Mouse (Mus musculus) limb, embryonic 11.5 days (tissue): ENCODE data around the gene Slc50a1. TPM values are rescaled to one million over a fixed set of nuclear protein-coding genes. Genes with fewer than 3 reads are reported as not detected.

Source experiments
- ATAC-seq: fragments of 200-750 bp; cut with Nextera tagmentation; 2 replicates; pipeline ENCODE4 v1.8.0; 2017; ENCODE audit warnings: low read depth; ENCODE audit not compliant: insufficient number of reproducible peaks, low FRiP score, low TSS enrichment
- DNase-seq: peaks from one replicate; pipeline ENCODE4 v3.0.0-alpha.2; 2015; ENCODE audit warnings: low spot score
- H3K27ac ChIP-seq: fragments of 300-500 bp; sonication (generic); replicated peaks from 2 replicates; pipeline ENCODE4 v1.5.1; 2014; ENCODE audit warnings: low read depth, mild to moderate bottlenecking, low read length
- H3K27me3 ChIP-seq: fragments of 300-500 bp; sonication (generic); 2 replicates; pipeline ENCODE4 v1.6.1; 2014; ENCODE audit warnings: mild to moderate bottlenecking, low read length, mixed read lengths; ENCODE audit not compliant: control insufficient read depth, insufficient read depth
- H3K36me3 ChIP-seq: fragments of 300-500 bp; sonication (generic); 2 replicates; pipeline ENCODE4 v1.6.1; 2014; ENCODE audit warnings: mild to moderate bottlenecking, low read length, moderate library complexity, mixed read lengths; ENCODE audit not compliant: control insufficient read depth, insufficient read depth
- H3K4me1 ChIP-seq: fragments of 300-500 bp; sonication (generic); 2 replicates; pipeline ENCODE4 v1.6.1; 2014; ENCODE audit warnings: low read length, mixed read lengths; ENCODE audit not compliant: control insufficient read depth, insufficient read depth
- H3K4me2 ChIP-seq: fragments of 300-500 bp; sonication (generic); 2 replicates; pipeline ENCODE4 v1.6.1; 2014; ENCODE audit warnings: low read depth, mild to moderate bottlenecking, moderate library complexity; ENCODE audit not compliant: severe bottlenecking
- H3K4me3 ChIP-seq: fragments of 300-500 bp; sonication (generic); 2 replicates; pipeline ENCODE4 v1.5.1; 2014; ENCODE audit warnings: low read depth, low read length
- H3K9ac ChIP-seq: fragments of 300-500 bp; sonication (generic); 2 replicates; pipeline ENCODE4 v1.6.1; 2014; ENCODE audit warnings: mild to moderate bottlenecking, low read length
- H3K9me3 ChIP-seq: fragments of 300-500 bp; sonication (generic); 2 replicates; pipeline ENCODE4 v1.6.1; 2016; ENCODE audit warnings: low read length; ENCODE audit not compliant: control insufficient read depth
- WGBS: fragments of 180-500 bp; shearing (Covaris S2); extraction: QIAGEN DNeasy Blood & Tissue Kit; methylation state at CpG from one replicate; pipeline ENCODE4 v1.1.7; 2014; 5-methylcytosine and 5-hydroxymethylcytosine counted together
- polyA plus RNA-seq: library from polyadenylated mRNA; unstranded; fragments of >200 nt; fragmentation: Nextera tagmentation; extraction: Ambion mirVana; gene quantifications from 2 replicates; pipeline ENCODE4 v1.2.1, GENCODE M21; 2014

Slc50a1 gene
- polyA plus RNA-seq, 1 experiment from 2014 or later: 46.4 TPM

DNA sequence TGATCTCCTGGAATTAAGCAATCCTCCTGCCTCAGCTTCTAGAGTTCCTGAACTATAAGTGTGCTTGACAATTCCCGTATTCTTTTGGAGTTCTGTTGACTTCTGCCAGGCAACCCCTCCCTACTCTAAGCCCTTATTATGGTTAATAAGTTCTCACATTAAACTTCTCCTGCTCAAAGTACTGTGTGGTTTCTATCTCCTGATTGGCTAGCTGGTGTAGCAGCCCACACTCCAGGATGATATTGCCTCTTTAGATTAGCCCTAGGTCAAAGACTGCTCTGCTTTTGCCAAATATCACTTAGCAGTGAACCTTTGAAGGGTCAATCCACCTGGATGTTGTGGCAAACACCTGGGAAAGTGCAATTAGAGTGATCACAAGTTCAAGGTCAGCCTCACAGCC is 29.7 kb upstream of the Slc50a1 start:
- H3K4me1 ChIP-seq: no peaks in the 10 kb centered on the region
- WGBS: 64% methylated on average over 1 of the region's 1 CpGs
- peak overlapping the region; percentile 46; the same call in 1 of the 2 replicates for H3K4me2 ChIP-seq
- H3K9me3 ChIP-seq: no peaks in the 10 kb centered on the region
- ATAC-seq: no peak
- H3K4me3 ChIP-seq: no peak overlapping the region
- DNase-seq: no peak
- H3K27me3 ChIP-seq: no peaks in the 10 kb centered on the region
- H3K36me3 ChIP-seq: no peaks in the 10 kb centered on the region
- H3K27ac ChIP-seq: no peak overlapping the region
- H3K9ac ChIP-seq: no peak overlapping the region; the same call in 1 of the 2 replicates

DNA sequence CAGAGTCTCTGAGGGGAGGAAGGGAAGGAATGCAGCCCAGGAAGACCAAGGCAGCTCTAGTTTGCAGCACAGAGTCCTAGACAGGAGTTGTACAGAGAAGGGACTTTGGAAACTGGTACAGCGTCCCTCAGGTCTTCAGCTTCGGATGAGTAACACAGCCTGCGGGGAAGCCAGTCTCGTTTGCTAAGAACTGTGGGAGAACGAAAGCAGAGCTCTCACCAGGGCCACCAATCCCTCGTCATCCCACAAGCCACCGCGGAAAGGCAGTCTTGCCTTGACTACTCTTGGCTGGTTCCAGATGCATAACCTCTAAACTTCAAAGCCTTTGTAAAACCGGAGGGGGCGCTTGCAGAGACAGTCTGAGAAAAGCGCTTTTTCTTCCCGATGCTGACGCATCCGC is 29.1 kb upstream of the Slc50a1 start:
- no peak overlapping the region for H3K4me3 ChIP-seq
- peak overlapping the region; percentile 38 for H3K9ac ChIP-seq
- no peak for ATAC-seq

DNA sequence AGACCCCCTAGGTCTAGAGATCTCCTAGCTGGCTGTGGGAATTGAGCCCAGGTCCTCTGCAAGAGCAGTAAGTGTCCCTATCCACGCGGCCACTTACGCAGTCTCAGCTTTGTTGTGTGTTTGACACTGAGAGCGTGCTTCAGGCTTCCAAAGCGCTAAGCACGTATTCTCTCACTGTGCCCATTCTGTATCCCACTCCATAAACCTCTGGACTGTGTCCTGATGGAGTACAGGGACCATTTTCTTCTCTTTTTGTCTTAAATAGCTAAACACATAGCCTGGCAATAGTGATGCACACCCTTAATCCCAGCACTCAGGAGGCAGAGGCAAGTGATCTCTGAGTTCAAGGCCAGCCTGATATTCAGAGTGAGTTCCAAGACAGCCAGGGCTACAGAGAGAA is 28.5 kb upstream of the Slc50a1 start:
- DNase-seq (no peak), ATAC-seq (no peak)
- no peak overlapping the region for H3K27ac ChIP-seq
- 84% methylated on average over 6 of the region's 6 CpGs for WGBS
- H3K4me2 ChIP-seq: no peak overlapping the region
- no peak overlapping the region for H3K4me3 ChIP-seq
- H3K4me1 ChIP-seq: no peaks in the 10 kb centered on the region
- H3K36me3 ChIP-seq: no peaks in the 10 kb centered on the region
- no peaks in the 10 kb centered on the region for H3K27me3 ChIP-seq
- no peaks in the 10 kb centered on the region for H3K9me3 ChIP-seq
- H3K9ac ChIP-seq: no peak overlapping the region

More for the DNA sequence above, 29.1 kb upstream of the Slc50a1 start:
- Histone ChIP-seq H3K36me3 (no peaks in the 10 kb centered on the region), H3K9me3 (no peaks in the 10 kb centered on the region), H3K27me3 (no peaks in the 10 kb centered on the region), H3K4me2 (peak overlapping the region; percentile 46), H3K4me1 (no peaks in the 10 kb centered on the region), H3K27ac (no peak overlapping the region)
- 3% methylated on average over 14 of the region's 14 CpGs for WGBS
- peak; percentile 69 for DNase-seq

DNA sequence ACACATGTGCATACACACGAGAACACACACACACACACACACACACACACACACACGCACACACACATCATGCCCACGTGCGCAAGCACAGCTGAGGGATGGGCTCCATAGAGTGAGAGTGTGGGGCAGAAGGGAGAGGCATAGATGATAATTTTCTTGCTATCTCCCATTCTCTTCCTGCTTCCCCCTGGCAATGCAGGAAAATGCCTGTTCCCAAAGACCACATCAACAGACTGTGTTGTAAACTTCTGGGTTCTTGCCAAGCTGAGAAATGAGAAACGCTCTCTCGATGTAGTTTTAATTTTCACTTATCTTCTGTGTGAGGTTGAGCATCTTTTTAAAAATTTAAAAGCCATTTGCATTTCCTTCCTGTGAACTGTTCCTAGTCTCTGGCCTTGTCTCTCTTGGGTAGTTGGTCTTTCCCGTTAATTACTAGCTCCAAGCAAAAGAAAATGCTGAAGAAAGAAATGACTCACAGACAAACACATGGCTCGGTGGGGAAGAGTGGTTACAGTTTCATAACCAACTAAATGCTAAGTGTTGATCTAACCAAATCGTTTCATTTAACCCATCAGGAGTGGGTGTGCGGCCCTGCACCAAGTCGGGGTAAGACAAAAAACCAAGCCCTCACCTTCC is 26.5 kb upstream of the Slc50a1 start:
- no peak overlapping the region for H3K4me3 ChIP-seq
- no peaks in the 10 kb centered on the region for H3K9me3 ChIP-seq
- no peak for ATAC-seq
- H3K9ac ChIP-seq: no peak overlapping the region
- no peaks in the 10 kb centered on the region for H3K36me3 ChIP-seq
- H3K4me1 ChIP-seq: no peaks in the 10 kb centered on the region
- H3K27ac ChIP-seq: no peak overlapping the region
- DNase-seq: no peak
- H3K27me3 ChIP-seq: no peaks in the 10 kb centered on the region
- H3K4me2 ChIP-seq: no peak overlapping the region
- WGBS: 86% methylated on average over 11 of the region's 11 CpGs

DNA sequence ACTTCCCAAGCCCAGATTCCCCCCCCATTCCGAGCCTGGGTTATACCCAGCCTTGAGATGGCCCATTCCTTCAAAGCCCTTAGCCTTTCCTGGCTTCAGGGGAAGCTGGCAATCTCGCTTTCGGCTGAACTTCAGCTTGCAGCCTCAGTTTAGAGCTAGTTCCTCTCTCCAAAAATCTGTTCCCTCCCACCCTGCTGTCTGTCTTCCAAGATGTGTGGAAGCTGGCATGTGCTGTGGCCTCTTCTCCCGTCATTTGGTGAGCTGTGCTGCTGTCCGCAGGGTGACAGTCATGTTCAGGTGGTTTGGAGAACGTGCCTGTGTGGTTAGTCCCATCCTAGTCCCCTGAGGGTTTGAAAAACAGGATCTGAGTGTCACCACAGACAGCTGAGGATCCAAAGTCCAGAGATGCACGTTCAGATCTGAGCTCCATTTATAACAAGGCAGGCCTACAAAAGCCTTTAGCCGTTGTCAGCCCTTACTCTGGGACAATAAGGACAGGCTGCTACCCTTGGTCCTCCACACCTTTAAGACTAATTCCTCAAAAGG is 25.4 kb upstream of the Slc50a1 start:
- Histone ChIP-seq H3K4me3 (no peak overlapping the region), H3K36me3 (no peaks in the 10 kb centered on the region), H3K27me3 (no peaks in the 10 kb centered on the region), H3K4me1 (no peaks in the 10 kb centered on the region), H3K9ac (no peak overlapping the region), H3K9me3 (no peaks in the 10 kb centered on the region), H3K4me2 (no peak overlapping the region), H3K27ac (no peak overlapping the region)
- ATAC-seq (no peak), DNase-seq (no peak)
- 86% methylated on average over 8 of the region's 8 CpGs for WGBS

- Histone ChIP-seq H3K4me2 (no peak overlapping the region), H3K27me3 (no peaks in the 10 kb centered on the region), H3K4me3 (no peak overlapping the region), H3K36me3 (no peaks in the 10 kb centered on the region), H3K27ac (no peak overlapping the region), H3K4me1 (no peaks in the 10 kb centered on the region), H3K9me3 (no peaks in the 10 kb centered on the region), H3K9ac (no peak overlapping the region)
- DNase-seq (no peak), ATAC-seq (no peak)
- WGBS: 82% methylated on average over 5 of the region's 5 CpGs
Observed at GRCm38 (mm10) chr3:89294195-89294594, 23.8 kb upstream of the Slc50a1 start.

GRCm38 (mm10) chr3:89293247-89293918 is 23.0 kb upstream of the Slc50a1 start:
- H3K27ac ChIP-seq: no peak overlapping the region
- DNase-seq: no peak
- H3K9me3 ChIP-seq: no peaks in the 10 kb centered on the region
- H3K4me1 ChIP-seq: no peaks in the 10 kb centered on the region
- no peak for ATAC-seq
- H3K4me3 ChIP-seq: no peak overlapping the region
- no peak overlapping the region for H3K9ac ChIP-seq
- H3K27me3 ChIP-seq: no peaks in the 10 kb centered on the region
- no peaks in the 10 kb centered on the region for H3K36me3 ChIP-seq
- no peak overlapping the region for H3K4me2 ChIP-seq
- 92% methylated on average over 11 of the region's 11 CpGs for WGBS

DNA sequence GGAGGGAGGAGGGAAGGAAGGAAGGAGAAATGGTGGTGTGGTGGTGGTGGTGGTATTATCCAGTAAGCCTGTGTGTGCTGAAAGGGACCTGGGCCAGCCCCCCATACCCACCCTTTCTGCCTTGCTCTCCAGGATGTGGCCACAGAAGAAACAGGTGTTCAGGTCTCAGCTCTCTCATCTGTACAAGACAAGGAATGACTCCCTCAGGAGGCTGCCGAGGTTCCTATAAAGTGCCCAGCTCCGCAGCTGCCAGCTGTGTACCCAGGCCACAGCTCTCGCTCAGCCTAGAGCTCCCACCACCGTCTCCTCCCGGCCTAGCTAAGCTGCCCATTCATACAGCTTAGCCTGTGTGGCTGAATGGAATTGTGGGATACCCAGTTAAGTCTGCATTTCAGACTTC is 21.9 kb upstream of the Slc50a1 start:
- H3K9me3 ChIP-seq: no peaks in the 10 kb centered on the region
- ATAC-seq (no peak), DNase-seq (no peak)
- H3K4me1 ChIP-seq: no peaks in the 10 kb centered on the region
- no peak overlapping the region for H3K9ac ChIP-seq
- no peak overlapping the region for H3K27ac ChIP-seq
- H3K4me3 ChIP-seq: no peak overlapping the region
- WGBS: 76% methylated on average over 5 of the region's 5 CpGs
- no peaks in the 10 kb centered on the region for H3K36me3 ChIP-seq
- no peak overlapping the region for H3K4me2 ChIP-seq
- no peaks in the 10 kb centered on the region for H3K27me3 ChIP-seq
